Mouse (Mus musculus) MEL (cell line): ENCODE measurements around the gene Tbc1d1.

ENCODE experiments used
- ELF1 ChIP-seq: IDR thresholded peaks from 2 replicates; pipeline ENCODE4 v1.6.1; 2014; ENCODE audit warnings: low read depth, mild to moderate bottlenecking, inconsistent platforms, low read length, improper control_type of control experiment, moderate library complexity
- GATA1 ChIP-seq: IDR thresholded peaks from 2 replicates; pipeline ENCODE4 v1.6.1; 2011; ENCODE audit warnings: low read depth, low read length, improper control_type of control experiment
- KAT2A ChIP-seq: conservative IDR thresholded peaks from 2 replicates; pipeline ENCODE4 v1.6.1; 2012; ENCODE audit warnings: low read depth, low read length, improper control_type of control experiment, inconsistent platforms
- POLR2A ChIP-seq, 2 experiments: IDR thresholded peaks; 2 replicates each; pipeline ENCODE4 v1.6.1; 2011 to 2012; ENCODE audit warnings: low read length in 2 of 2, mild to moderate bottlenecking in 2 of 2, control low read depth in 1 of 2, improper control_type of control experiment in 1 of 2, low read depth in 1 of 2, moderate library complexity in 1 of 2; ENCODE audit not compliant: control insufficient read depth in 1 of 2, insufficient read depth in 1 of 2, poor library complexity in 1 of 2
- ZC3H11A ChIP-seq: IDR thresholded peaks from 2 replicates; pipeline ENCODE4 v1.6.1; 2012; ENCODE audit warnings: low read depth, mild to moderate bottlenecking, inconsistent platforms, low read length, improper control_type of control experiment
- ZNF384 ChIP-seq: IDR thresholded peaks from 2 replicates; pipeline ENCODE4 v1.6.1; 2012; ENCODE audit warnings: low read depth, mild to moderate bottlenecking, inconsistent platforms, low read length, improper control_type of control experiment

GRCm38 (mm10) chr5:64351968-64352367, 195.9 kb downstream of the Tbc1d1 start:
- TF ChIP-seq KAT2A (no peak), POLR2A (IDR thresholded peaks at IDR 0.05; ENCODE audit: control insufficient read depth in 1 of 2, insufficient read depth in 1 of 2, low read depth in 1 of 2, low read length in 2 of 2, poor library complexity in 1 of 2) (no peak), ZNF384 (no peak), ELF1 (no peak), ZC3H11A (no peak), GATA1 (no peak)
